In genomic region chr1:179633414-179633752, GRCm38 (mm10) we compare ENCODE assay signal across 8 mouse cellular contexts. TPM values are rescaled to one million over a fixed set of nuclear protein-coding genes. Genes with fewer than 3 reads are reported as not detected.
DNase-seq lines count a peak whose midpoint lies in the region; ATAC-seq and TF ChIP-seq lines count a peak whose summit lies in the region.

No protein-coding gene starts in this region.

- ATAC-seq in forebrain, postnatal 0 days = no peak
- ATAC-seq in forebrain, embryonic 12.5 days (ENCODE audit: low FRiP score) = no peak
- no peak for ATAC-seq in midbrain, postnatal 0 days (ENCODE audit: low FRiP score)
- ATAC-seq in midbrain, embryonic 15.5 days (replicated peaks) = no peak
- ATAC-seq in intestine, embryonic 16.5 days = no peak

- no peak overlapping the region for H3K27ac ChIP-seq in forebrain, postnatal 0 days (ENCODE audit: low read depth, low read length)
- H3K27ac ChIP-seq in forebrain, embryonic 12.5 days = no peak overlapping the region
- H3K27ac ChIP-seq in midbrain, postnatal 0 days (ENCODE audit: low read depth, low read length) = no peak overlapping the region
- no peak overlapping the region for H3K27ac ChIP-seq in midbrain, embryonic 15.5 days
- H3K27ac ChIP-seq in intestine, embryonic 16.5 days (ENCODE audit: low read length) = no peak overlapping the region

- H3K27me3 ChIP-seq in forebrain, postnatal 0 days (ENCODE audit: insufficient read depth, low read length) = no peaks in the 10 kb centered on the region
- no peaks in the 10 kb centered on the region for H3K27me3 ChIP-seq in forebrain, embryonic 12.5 days
- no peaks in the 10 kb centered on the region for H3K27me3 ChIP-seq in midbrain, postnatal 0 days (ENCODE audit: insufficient read depth, low read length)
- no peaks in the 10 kb centered on the region for H3K27me3 ChIP-seq in midbrain, embryonic 15.5 days (replicated peaks)
- no peaks in the 10 kb centered on the region for H3K27me3 ChIP-seq in intestine, embryonic 16.5 days (replicated peaks; ENCODE audit: control insufficient read depth, insufficient read depth, low read length)

- WGBS in forebrain, postnatal 0 days = 35% methylated on average over 1 of the region's 1 CpGs
- WGBS in forebrain, embryonic 12.5 days = 33% methylated on average over 1 of the region's 1 CpGs
- WGBS in midbrain, postnatal 0 days = 35% methylated on average over 1 of the region's 1 CpGs
- 32% methylated on average over 1 of the region's 1 CpGs for WGBS in midbrain, embryonic 15.5 days
- 11% methylated on average over 1 of the region's 1 CpGs for WGBS in intestine, embryonic 16.5 days

- H3K9me3 ChIP-seq in forebrain, postnatal 0 days (ENCODE audit: low read length) = no peaks in the 10 kb centered on the region
- no peaks in the 10 kb centered on the region for H3K9me3 ChIP-seq in forebrain, embryonic 12.5 days
- no peaks in the 10 kb centered on the region for H3K9me3 ChIP-seq in midbrain, postnatal 0 days (ENCODE audit: low read length)
- no peaks in the 10 kb centered on the region for H3K9me3 ChIP-seq in midbrain, embryonic 15.5 days
- H3K9me3 ChIP-seq in intestine, embryonic 16.5 days (ENCODE audit: control insufficient read depth, low read length) = no peaks in the 10 kb centered on the region

- H3K4me2 ChIP-seq in forebrain, postnatal 0 days (ENCODE audit: low read depth) = no peak overlapping the region
- H3K4me2 ChIP-seq in forebrain, embryonic 12.5 days = no peak overlapping the region
- H3K4me2 ChIP-seq in midbrain, postnatal 0 days (ENCODE audit: low read depth, low read length, poor library complexity, severe bottlenecking) = no peak overlapping the region
- no peak overlapping the region for H3K4me2 ChIP-seq in midbrain, embryonic 15.5 days
- H3K4me2 ChIP-seq in intestine, embryonic 16.5 days (ENCODE audit: low read depth, low read length) = no peak overlapping the region

- no peaks in the 10 kb centered on the region for H3K4me1 ChIP-seq in forebrain, postnatal 0 days (ENCODE audit: insufficient read depth)
- H3K4me1 ChIP-seq in forebrain, embryonic 12.5 days = no peaks in the 10 kb centered on the region
- no peaks in the 10 kb centered on the region for H3K4me1 ChIP-seq in midbrain, postnatal 0 days (ENCODE audit: insufficient read depth, low read length)
- no peaks in the 10 kb centered on the region for H3K4me1 ChIP-seq in midbrain, embryonic 15.5 days
- H3K4me1 ChIP-seq in intestine, embryonic 16.5 days (ENCODE audit: control insufficient read depth, insufficient read depth, low read length) = no peaks in the 10 kb centered on the region

- no peak for TF ChIP-seq POLR2A in brain, embryonic 14.5 days (IDR thresholded peaks at IDR 0.05; ENCODE audit: borderline replicate concordance, extremely low read depth, insufficient read depth, insufficient read length, poor library complexity, severe bottlenecking)

- DNase-seq in forebrain, postnatal 0 days = no peak
- DNase-seq in midbrain, postnatal 0 days (ENCODE audit: low spot score) = peak; percentile 48
- no peak for DNase-seq in brain, embryonic 14.5 days (ENCODE audit: low read depth)
- peak; percentile 66 for DNase-seq in lung, postnatal 36 days
- DNase-seq in urinary bladder, adult 18-20 months (ENCODE audit: low spot score in 2 of 2) = no peak

- peak; percentile 62 for TF ChIP-seq CTCF in forebrain, postnatal 0 days (IDR thresholded peaks at IDR 0.05; ENCODE audit: low read depth)
- TF ChIP-seq CTCF in midbrain, postnatal 0 days (IDR thresholded peaks at IDR 0.05) = peak; percentile 73
- peak; percentile 52; the same call in 1 of the 2 replicates for TF ChIP-seq CTCF in brain, embryonic 14.5 days (IDR thresholded peaks at IDR 0.05; ENCODE audit: borderline replicate concordance, extremely low read depth, insufficient read depth, insufficient read length)

- H3K36me3 ChIP-seq in forebrain, postnatal 0 days (ENCODE audit: insufficient read depth) = no peaks in the 10 kb centered on the region; the same call in 1 of the 2 replicates
- no peaks in the 10 kb centered on the region for H3K36me3 ChIP-seq in forebrain, embryonic 12.5 days (replicated peaks)
- H3K36me3 ChIP-seq in midbrain, postnatal 0 days (ENCODE audit: insufficient read depth, low read length) = no peaks in the 10 kb centered on the region
- H3K36me3 ChIP-seq in midbrain, embryonic 15.5 days (replicated peaks) = no peaks in the 10 kb centered on the region
- H3K36me3 ChIP-seq in intestine, embryonic 16.5 days (ENCODE audit: control insufficient read depth, insufficient read depth, low read length) = no peaks in the 10 kb centered on the region

- H3K4me3 ChIP-seq in forebrain, postnatal 0 days (ENCODE audit: low read depth, low read length) = no peak overlapping the region
- no peak overlapping the region for H3K4me3 ChIP-seq in forebrain, embryonic 12.5 days (replicated peaks)
- no peak overlapping the region for H3K4me3 ChIP-seq in midbrain, postnatal 0 days (ENCODE audit: low read depth, low read length)
- no peak overlapping the region for H3K4me3 ChIP-seq in midbrain, embryonic 15.5 days
- no peak overlapping the region for H3K4me3 ChIP-seq in intestine, embryonic 16.5 days (ENCODE audit: low read length)

- H3K9ac ChIP-seq in forebrain, postnatal 0 days = no peak overlapping the region
- no peak overlapping the region for H3K9ac ChIP-seq in forebrain, embryonic 12.5 days
- H3K9ac ChIP-seq in midbrain, postnatal 0 days (replicated peaks; ENCODE audit: low read length, poor library complexity, severe bottlenecking) = no peak overlapping the region
- no peak overlapping the region for H3K9ac ChIP-seq in midbrain, embryonic 15.5 days
- H3K9ac ChIP-seq in intestine, embryonic 16.5 days (ENCODE audit: low read depth, low read length) = no peak overlapping the region

RNA-seq across cellular contexts. Expression of gene Sccpdh, which starts 34.6 kb away (rescaled TPM):
- 108 and 115 TPM in 2 replicates for total RNA-seq in forebrain, postnatal 0 days (2014; rRNA removed)
- polyA plus RNA-seq in forebrain, postnatal 0 days (2015; fragmentation: Nextera tagmentation; extraction: Ambion mirVana) = 164 and 168 TPM in 2 replicates
- 82.2 and 83.1 TPM in 2 replicates for polyA plus RNA-seq in forebrain, embryonic 12.5 days (2016; fragmentation: Nextera tagmentation; extraction: Ambion mirVana)
- 92.2 and 117 TPM in 2 replicates for total RNA-seq in midbrain, postnatal 0 days (2014; rRNA removed)
- 190 and 195 TPM in 2 replicates for polyA plus RNA-seq in midbrain, postnatal 0 days (2015; fragmentation: Nextera tagmentation; extraction: Ambion mirVana)
- polyA plus RNA-seq in midbrain, embryonic 15.5 days (2015; fragmentation: Nextera tagmentation; extraction: Ambion mirVana) = 147 and 154 TPM in 2 replicates
- 58.7 and 65.0 TPM in 2 replicates for polyA plus RNA-seq in brain, embryonic 14.5 days (2012; rRNA removed)
- polyA plus RNA-seq in intestine, embryonic 16.5 days (2015; fragmentation: Nextera tagmentation; extraction: Ambion mirVana) = 47.1 and 49.8 TPM in 2 replicates

Comparison
In these comparisons a context has a peak if more than half of its experiments do, and no peak if none do; other contexts are left out.
1. DNase-seq: peak in midbrain, postnatal 0 days (single experiment) and lung, postnatal 36 days (single experiment); none in forebrain, postnatal 0 days (single experiment), brain, embryonic 14.5 days (single experiment) and urinary bladder, adult 18-20 months (0 of 2).
2. Peak in every context shown above with its lines, with median percentiles within 50 percentile points of each other: CTCF ChIP-seq.